Mouse (Mus musculus) cortical plate, adult 2 months (tissue): Measurements from ENCODE around the gene Cd300lg. TPM values are rescaled to one million over a fixed set of nuclear protein-coding genes. Genes with fewer than 3 reads are reported as not detected.

ENCODE experiments used
- H3K27ac ChIP-seq: fragments of 200-500 bp; 2 replicates; pipeline ENCODE4 v1.5.1; 2012; ENCODE audit warnings: low read length, control low read depth, inconsistent platforms; ENCODE audit not compliant: insufficient read depth
- H3K4me1 ChIP-seq: fragments of 200-500 bp; 2 replicates; pipeline ENCODE4 v1.6.1; 2011; ENCODE audit warnings: low read length; ENCODE audit not compliant: control insufficient read depth, insufficient read depth
- H3K4me3 ChIP-seq: fragments of 200-500 bp; 2 replicates; pipeline ENCODE4 v1.5.1; 2011; ENCODE audit warnings: mild to moderate bottlenecking, low read length, control low read depth; ENCODE audit not compliant: insufficient read depth
- CTCF ChIP-seq: fragments of 200-500 bp; IDR thresholded peaks from 2 replicates; pipeline ENCODE4 v1.5.1; 2011; ENCODE audit warnings: mild to moderate bottlenecking, control low read depth, low read length; ENCODE audit not compliant: insufficient read depth; ENCODE audit errors: extremely low read depth
- POLR2A ChIP-seq: fragments of 200-500 bp; IDR thresholded peaks from 2 replicates; pipeline ENCODE4 v1.6.1; 2011; ENCODE audit warnings: mild to moderate bottlenecking, low read length, control low read depth; ENCODE audit not compliant: insufficient read depth; ENCODE audit errors: extremely low read depth
- polyA plus RNA-seq: library from polyadenylated mRNA; depleted of rRNA; stranded (reverse); fragments of >200 nt; gene quantifications from 2 replicates; pipeline ENCODE4 v1.2.3, GENCODE M21; 2012

Gene Cd300lg
- polyA plus RNA-seq, 1 experiment: 0.15 TPM

DNA sequence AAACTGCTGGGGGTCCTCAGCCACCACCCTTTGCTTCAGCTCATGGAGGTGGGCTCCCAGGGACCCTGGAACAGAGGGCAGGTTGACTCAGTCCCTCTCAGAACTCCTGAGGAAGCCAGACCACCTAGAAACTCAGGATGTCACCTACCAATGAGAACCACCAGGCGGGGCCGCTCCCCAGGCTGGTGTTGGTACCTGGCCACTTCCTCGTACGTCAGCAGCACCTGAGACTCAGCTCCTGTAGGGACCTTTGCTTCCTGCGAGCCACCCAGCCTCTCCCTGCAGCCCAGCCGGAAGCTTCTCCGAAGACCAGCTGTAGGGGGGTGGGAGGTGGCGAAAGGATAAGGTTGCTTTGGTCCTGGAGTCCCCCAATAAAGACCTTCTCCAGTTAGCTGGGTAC is 32.9 kb upstream of the Cd300lg start:
- TF ChIP-seq CTCF: no peak
- no peak for TF ChIP-seq POLR2A
- Histone ChIP-seq H3K27ac (no peak overlapping the region), H3K4me3 (no peak overlapping the region), H3K4me1 (peaks cover 2% of the 10 kb centered on the region; the same call in 1 of the 2 replicates)

DNA sequence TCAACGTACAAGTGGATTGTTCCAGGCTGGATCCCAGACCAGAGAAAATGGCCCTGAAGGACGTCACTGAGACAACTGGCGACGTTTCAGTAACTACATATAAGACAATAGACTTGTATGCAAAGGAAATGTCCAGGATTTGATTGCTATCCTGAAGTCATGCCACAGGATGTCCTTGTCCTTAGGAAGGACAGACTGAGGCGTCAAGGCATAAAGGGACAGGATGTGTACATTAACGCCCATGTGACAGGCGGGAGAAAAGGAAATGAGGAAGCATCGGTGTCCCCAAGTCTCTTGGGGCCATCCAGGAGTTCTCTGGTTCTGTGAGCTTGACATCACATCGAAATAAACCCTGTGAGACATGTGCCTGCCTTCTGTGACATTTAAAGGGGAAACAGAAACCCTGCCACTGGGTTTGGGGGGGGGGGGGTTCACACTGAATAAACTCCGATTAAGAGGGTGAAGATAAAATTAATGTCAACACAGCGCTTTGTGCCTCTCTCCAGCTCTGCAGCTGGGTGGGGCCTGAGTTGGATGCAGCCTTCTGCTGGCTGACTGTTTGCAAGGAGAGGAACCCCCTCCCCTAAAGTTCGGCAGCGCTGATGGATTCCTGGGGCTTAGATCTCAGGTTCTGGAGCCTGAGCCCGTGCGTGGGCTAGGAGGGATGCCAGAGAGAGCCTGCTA is 32.2 kb upstream of the Cd300lg start:
- H3K4me3 ChIP-seq: no peak overlapping the region
- peaks cover 2% of the 10 kb centered on the region; the same call in 1 of the 2 replicates for H3K4me1 ChIP-seq
- H3K27ac ChIP-seq: no peak overlapping the region
- TF ChIP-seq POLR2A (no peak), CTCF (no peak)

DNA sequence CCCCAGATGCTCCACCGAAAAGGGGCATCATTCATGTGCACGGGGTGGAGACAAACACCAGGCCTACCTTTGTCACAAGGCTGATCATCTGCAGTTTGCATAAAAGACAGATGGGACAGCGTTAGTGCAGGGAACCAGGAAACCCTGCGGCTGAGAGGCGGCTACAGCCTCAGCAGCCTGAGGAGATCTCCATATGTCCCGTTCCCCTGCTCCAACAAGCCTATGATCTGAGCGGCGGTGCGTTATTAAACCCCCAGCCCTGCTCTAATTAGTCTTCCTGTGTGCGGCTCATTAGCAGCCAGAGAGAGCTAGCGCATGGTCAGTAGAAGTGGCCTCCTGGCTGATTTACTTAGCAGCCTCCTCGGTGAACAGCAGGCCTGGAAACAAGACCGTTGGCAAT is 31.2 kb upstream of the Cd300lg start:
- TF ChIP-seq POLR2A (no peak), CTCF (no peak)
- Histone ChIP-seq H3K27ac (no peak overlapping the region), H3K4me1 (peaks cover 2% of the 10 kb centered on the region; the same call in 1 of the 2 replicates), H3K4me3 (no peak overlapping the region)

DNA sequence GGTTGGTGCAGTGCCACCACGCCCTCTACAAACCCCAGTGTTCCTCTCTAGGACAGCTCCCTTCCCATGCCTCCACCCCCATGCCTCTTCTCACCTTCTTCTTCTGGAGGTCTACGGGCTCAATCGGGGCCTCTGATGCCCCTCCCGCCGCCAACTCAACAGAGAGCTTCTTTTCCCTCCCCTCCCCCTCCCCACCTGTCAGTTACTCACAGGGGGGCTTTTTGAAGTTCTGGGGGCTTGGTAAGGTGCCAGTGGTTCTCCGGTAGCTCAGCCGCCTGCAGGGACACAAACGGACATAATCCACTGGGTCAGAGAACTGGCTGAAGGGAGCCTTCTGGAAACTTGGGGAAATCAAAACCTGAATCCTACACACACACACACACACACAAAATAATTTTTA is 29.8 kb upstream of the Cd300lg start:
- Histone ChIP-seq H3K27ac (no peak overlapping the region), H3K4me1 (peaks cover 2% of the 10 kb centered on the region; the same call in 1 of the 2 replicates), H3K4me3 (no peak overlapping the region)
- TF ChIP-seq POLR2A (no peak), CTCF (no peak)

DNA sequence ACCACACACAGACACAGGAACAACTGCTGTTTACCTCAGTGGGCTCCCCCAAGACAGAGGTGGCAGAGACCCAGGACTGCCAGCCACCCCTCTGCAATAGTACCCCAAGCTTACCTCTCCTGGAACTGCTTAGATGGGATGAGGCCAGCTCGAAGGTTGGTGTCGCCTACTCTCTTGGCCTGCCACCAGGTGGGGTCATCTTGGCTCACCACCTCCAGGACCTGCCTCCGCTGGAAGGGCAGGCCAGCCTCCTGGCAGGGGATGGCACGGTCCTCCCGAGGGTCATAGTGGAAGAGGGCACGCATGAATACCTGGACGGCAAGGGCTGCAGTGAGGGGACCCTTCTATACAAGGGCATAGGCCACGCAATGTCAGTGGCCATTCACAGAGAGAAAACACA is 28.1 kb upstream of the Cd300lg start:
- peaks cover 2% of the 10 kb centered on the region; the same call in 1 of the 2 replicates for H3K4me1 ChIP-seq
- TF ChIP-seq POLR2A: no peak
- TF ChIP-seq CTCF: no peak

DNA sequence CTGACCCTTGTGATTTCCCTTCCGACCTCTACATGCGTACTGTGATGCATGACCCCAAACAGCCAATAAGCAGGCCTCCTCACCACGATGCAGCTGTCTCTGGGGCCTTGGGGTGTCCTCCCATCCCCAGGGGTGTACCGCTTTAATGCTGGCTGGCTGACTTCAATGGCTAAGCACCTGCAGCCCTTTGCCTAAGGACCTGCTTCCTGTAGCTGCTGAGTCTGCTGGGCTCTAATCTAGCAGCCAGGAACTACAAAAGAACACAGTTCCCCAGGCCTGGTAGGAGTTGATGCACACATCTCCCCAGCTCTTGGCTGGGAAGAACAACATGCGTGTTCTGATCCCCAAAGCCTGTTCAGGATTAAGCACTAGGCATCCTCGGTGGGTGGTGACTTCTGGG is 25.8 kb upstream of the Cd300lg start:
- Histone ChIP-seq H3K4me1 (0 out of 2 replicates have a peak, but pooled peaks cover 2% of the 10 kb centered on the region), H3K4me3 (no peak overlapping the region), H3K27ac (no peak overlapping the region)
- TF ChIP-seq POLR2A (no peak), CTCF (no peak)

More for the DNA sequence above, 28.1 kb upstream of the Cd300lg start:
- no peak overlapping the region for H3K27ac ChIP-seq
- no peak overlapping the region for H3K4me3 ChIP-seq

DNA sequence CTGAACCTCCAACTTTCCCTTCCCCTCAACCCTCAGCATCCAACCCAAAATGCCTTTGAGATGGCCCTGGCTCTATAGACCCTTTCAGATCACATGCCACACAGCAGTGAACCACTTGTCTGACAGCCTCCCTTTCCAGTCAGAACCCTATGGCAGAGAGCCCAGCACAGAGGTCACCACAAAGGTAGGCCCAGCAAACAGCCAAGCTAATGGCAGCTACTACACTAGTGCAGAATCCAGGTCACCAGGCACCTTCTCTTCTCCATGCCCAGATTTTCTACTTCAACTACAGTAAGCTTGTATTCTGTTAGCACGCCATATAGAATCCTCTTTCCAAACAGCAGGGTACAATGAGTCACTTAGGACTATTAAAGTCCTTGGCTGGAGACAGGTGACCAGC is 25.2 kb upstream of the Cd300lg start:
- Histone ChIP-seq H3K4me1 (no peaks in the 10 kb centered on the region), H3K27ac (no peak overlapping the region), H3K4me3 (no peak overlapping the region)
- TF ChIP-seq CTCF (no peak), POLR2A (no peak)

DNA sequence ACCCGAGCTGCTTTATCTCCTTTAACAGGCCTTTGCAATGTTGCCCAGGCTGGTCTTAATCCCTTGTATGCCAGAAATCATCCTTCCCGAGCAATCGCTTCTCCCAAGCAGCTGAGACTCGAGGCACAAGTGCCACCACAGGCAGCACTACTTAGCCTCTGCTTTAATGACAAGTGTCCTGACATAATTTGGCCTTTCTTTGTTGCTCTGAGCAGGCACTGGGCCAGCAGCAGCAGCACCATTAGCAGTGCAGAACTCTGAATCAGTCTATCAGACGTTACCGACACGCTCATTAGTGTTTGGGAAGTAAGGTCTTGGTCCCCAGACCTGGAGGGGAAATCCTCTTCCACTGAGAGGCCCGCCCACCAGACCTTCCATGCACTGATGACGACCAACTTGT is 21.6 kb upstream of the Cd300lg start:
- no peak for TF ChIP-seq POLR2A
- TF ChIP-seq CTCF: no peak
- no peak overlapping the region for H3K27ac ChIP-seq
- H3K4me3 ChIP-seq: no peak overlapping the region
- H3K4me1 ChIP-seq: peaks cover 4% of the 10 kb centered on the region

DNA sequence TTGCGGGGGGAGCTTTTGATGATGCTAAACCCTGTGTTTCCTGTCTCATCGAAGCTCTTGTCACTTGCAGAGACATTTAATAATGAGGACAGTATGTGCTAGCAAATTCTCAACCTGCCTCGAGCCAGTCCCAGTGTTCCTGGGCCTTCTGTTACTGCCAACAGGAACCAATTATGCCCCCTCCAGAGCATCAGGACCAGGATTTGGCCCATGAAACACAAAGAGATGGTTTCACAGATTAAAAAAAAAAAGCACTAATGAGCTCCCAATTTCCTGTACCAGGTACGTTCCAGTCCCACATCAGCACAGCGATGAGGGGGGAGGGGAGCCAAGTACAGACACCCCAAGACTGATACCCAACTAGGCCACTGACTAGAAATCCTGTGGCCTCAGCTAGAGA is 20.1 kb upstream of the Cd300lg start:
- TF ChIP-seq CTCF (no peak), POLR2A (no peak)
- Histone ChIP-seq H3K4me1 (peaks cover 7% of the 10 kb centered on the region), H3K4me3 (no peak overlapping the region), H3K27ac (no peak overlapping the region)

DNA sequence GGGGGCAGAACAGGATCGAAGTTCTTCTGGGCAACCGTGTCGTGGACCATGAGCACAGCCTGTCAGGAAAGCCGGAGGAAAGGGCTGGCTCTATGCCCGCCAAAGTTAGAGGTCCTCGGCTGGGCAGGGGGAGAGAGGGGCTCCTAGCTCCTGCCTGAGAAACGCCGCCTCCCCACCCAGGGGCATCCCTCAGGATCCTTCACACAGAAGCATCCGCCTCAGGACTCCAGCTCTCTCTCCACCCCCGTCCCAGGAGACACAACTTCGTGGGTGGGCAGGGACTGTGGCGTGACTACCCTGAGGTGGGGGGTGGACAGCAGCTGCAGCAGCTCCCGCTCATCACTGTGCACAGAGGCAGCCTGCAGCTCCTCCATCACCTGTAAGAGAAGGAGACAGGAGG is 17.9 kb upstream of the Cd300lg start:
- no peak overlapping the region for H3K4me3 ChIP-seq
- H3K4me1 ChIP-seq: peaks cover 9% of the 10 kb centered on the region
- H3K27ac ChIP-seq: no peak overlapping the region
- TF ChIP-seq POLR2A (no peak), CTCF (no peak)
